Mouse (Mus musculus) kidney, postnatal 25 days (tissue): ENCODE results near the gene Fam98c.
"Not testable (repeated sequence)": the region's sequence is repeated elsewhere in the genome, so short reads cannot be mapped to it uniquely, and the experiment has no call there.

ENCODE experiments used
- DNase-seq, 2 experiments: peaks; one replicate each; pipeline ENCODE4 v3.0.0; 2021; ENCODE audit warnings: mixed read lengths in 2 of 2

Gene Fam98c

DNA sequence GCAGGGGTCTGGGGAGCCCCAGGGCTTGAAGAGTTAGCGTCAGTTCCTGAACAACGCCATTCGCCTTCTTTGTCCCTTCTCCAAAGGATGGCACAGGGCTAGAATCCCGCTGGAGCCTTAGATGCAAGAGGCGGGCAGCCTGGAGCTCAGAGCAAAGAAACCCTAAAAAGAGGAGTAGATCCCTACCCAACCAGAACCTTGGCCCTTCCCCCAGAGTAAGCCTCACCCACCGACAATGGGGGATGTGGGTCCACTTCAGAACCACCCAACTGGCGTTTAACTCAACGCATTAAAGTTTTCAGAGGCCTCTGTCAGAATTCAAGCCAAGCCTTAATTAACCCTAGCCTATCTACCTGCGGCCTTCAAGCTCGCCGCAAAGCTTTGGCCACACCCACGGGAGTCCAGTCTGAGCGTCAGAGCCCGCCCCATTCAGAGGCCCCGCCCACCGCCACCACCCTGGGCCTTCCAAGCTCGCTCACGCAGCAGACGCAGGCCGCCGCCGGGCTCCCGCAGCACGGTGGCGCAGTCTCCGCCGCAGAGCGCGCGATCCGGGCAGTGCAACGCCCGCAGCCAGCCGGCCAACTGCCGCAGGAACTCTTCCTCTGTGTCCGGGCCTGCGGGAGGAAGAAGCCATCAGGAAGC, 717 bp downstream of the Fam98c start:
- DNase-seq: peak; percentile 94 to 96

GRCm38 (mm10) chr7:29154018-29154720, 1.9 kb downstream of the Fam98c start:
- DNase-seq: no peak

GRCm38 (mm10) chr7:29151486-29151885, 4.5 kb downstream of the Fam98c start:
- DNase-seq: no peak

DNA sequence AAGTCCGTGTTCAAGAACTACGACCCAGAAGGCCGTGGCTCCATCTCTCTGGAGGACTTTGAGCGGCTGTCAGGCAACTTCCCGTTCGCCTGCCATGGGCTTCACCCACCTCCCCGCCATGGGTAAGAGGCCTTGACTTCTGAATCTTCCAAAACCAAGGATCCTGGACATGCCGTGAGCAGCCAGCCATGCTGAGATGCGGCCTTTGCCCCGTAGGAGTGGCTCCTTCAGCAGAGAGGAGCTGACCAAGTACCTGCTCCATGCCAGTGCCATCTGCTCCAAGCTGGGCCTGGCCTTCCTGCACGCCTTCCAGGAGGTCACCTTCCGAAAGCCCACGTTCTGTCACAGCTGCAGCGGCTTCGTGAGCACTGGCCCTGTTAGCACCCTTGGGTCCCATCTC, 7.3 kb downstream of the Fam98c start:
- peak; percentile 38 to 73 for DNase-seq

GRCm38 (mm10) chr7:29146625-29147367, 9.2 kb downstream of the Fam98c start:
- no peak for DNase-seq

DNA sequence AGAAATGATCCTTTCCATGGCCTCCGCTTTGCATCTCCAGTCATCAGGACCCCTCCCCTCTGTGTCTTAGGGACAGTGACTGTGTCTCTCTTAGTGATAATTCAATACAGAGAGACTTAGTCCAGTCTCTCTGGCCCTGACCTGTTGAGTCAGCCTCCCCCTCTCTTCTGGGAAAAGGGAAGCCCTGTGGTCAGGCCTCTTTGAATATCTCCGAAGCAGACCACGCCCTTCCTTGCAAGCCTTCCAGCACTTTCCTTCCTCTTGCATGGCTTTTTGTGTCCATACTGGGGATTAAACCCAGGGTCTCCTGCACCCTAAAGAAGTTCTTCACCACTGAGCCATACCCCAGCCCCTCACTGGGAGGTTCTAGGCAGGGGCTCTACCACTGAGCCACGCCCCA, 12.0 kb downstream of the Fam98c start:
- no peak for DNase-seq

- DNase-seq: no peak
Measured at GRCm38 (mm10) chr7:29141416-29141815, 14.6 kb downstream of the Fam98c start.

DNA sequence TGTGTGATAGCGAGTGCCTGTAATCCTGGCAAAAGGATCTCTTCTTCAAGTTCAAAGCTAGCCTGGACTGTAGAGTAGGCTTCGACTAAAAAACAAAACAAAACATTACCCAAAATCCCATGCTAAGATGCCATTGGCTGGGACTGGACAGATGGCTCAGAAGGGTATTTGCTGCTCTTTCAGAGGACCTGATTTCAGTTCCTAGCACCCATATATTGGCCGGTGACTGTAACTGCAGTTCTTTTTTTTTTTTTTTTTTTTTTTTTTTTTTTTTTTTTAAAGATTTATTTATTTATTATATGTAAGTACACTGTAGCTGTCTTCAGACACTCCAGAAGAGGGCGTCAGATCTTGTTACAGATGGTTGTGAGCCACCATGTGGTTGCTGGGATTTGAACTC, 16.8 kb downstream of the Fam98c start:
- not testable (repeated sequence) for DNase-seq

- DNase-seq: no peak
Measured at GRCm38 (mm10) chr7:29137429-29137828, 18.6 kb downstream of the Fam98c start.

DNA sequence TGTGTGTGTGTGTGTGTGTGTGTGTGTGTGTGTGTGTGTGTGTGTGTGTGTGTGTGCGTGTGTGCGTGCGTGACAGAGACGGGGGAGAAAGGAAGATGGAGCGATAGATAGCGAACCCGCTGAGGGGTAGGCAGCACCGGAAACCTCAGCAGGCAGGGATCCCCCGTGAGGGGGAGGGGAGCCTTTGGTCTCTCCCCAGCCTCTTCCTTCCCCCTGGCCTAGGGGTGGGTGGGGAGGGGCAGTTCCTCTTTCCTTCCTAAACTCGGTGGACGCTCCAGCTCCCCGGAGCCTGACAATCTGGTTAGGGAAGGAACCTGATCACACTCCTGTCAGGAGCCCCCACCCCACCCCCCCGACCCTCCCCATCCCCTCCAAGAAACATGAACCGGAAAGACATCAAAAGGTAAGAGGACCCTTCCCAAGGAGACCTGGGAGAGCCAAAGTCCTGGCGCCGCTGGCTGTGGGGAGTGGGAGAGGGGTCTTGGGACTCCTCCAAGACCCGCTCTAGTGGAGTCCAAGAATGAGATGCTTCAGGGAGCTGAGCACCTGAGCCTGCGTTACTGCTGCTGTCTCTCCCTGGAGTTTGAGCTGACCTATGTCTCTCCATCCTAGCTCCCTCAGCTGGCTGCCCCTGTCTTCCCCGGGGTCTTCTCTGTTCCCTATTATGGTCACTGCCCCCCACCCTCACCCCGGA, 21.2 kb downstream of the Fam98c start, which contains the start of gene Rasgrp4:
TSS of gene Rasgrp4 (plus strand) at position 159 of the 694 bp plus-strand sequence.
- DNase-seq: peak; percentile 39 to 57

- no peak for DNase-seq
Measured at GRCm38 (mm10) chr7:29134230-29134629, 21.8 kb downstream of the Fam98c start.

GRCm38 (mm10) chr7:29128725-29129124, 27.3 kb downstream of the Fam98c start:
- no peak for DNase-seq

DNA sequence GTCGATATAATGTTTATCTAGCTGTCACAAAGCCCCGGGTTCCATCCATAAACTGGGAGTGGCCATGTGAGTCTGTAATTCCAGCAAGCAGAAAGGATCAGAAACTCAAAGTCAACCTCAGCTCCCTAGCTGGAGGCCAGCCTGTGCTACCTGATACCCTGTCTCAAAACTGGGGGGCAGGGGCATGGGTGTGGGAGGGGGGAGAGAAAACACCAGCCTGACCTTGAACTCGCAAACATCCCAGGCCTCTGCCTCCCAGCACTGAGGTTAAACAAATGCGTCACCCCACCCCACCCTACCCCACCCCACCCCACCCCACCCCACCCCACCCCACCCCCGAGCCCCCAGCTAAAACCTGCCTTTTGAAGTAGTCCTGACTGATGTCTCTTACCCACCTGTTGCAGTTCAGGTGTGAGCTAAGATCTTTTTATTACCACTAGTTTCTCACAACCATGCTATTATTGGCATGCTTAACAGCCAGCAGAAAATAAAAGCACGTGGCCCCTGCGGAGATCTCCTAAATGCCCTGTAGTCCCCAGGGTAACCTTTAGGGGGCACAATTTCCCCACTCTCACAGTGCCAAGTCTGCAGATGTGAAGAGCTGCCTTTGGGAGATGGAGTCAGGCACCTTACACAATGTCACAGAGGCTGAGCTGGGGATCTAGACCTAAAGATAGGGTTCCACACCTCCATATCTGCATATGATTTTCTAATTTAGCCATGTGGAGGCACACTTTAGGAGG, 29.7 kb downstream of the Fam98c start:
- DNase-seq: peak; percentile 68 to 81

DNA sequence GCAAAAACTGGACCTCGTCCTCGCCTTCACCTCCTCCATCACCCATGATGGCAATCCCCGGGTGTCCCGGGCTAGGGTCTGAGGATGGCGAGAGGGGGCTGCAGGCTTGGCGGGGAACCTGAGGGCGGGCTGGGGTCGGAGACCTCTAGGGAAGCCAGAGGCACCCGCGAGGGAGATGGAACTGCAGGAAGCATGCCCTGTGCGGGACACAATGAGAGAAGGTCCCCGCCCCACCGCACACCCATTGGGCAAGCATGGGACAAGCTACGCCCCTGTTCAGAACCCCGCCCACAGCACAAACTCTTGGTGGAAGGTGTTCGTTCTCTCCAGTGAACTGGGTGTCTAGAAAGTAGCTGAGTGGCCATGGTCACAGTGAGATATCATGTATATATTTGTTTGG, 31.1 kb downstream of the Fam98c start, which contains the start of gene Ryr1:
TSS of gene Ryr1 (minus strand) at position 210 of the 400 bp plus-strand sequence.
- peak; percentile 57 to 76 for DNase-seq

DNA sequence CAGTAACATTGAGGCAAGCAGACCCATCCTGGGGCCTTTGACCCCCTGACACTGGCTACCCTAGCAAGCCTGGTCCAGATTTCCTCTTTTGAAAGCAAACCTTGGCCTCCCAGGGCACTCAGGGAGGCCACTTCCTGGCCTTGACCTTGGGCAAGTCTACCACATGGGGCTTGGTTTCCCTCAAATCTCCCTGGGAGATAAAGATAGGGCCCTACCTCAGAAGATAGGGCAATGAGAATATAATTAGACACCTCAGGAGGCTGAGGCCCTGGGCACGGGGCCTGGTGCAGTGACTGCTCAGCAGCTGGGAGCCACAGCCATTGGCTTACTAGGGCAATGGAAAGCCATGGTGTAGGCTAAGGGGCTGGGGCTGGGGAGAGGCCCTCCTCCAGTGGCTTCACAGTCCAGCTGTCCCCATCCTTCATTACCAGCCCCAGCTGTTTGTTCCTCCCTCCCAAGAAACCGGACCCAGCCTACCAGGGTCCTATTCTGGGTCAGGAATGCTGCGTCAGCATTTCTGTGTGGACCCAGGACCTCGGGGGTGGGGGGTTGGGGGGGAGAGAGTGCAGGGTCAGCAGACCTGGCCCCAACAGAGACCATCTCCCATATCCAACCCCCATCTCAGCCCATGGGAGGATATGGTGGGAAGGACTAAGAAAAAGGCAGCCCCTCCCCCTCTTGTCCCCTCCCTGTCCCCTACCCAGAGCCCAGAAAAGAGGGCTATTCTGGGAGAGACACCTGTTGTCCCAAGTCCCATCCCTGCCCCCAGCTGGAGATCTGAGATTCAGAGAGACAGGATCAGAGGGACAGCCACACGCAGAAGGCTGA, 32.3 kb downstream of the Fam98c start:
- no peak for DNase-seq

DNA sequence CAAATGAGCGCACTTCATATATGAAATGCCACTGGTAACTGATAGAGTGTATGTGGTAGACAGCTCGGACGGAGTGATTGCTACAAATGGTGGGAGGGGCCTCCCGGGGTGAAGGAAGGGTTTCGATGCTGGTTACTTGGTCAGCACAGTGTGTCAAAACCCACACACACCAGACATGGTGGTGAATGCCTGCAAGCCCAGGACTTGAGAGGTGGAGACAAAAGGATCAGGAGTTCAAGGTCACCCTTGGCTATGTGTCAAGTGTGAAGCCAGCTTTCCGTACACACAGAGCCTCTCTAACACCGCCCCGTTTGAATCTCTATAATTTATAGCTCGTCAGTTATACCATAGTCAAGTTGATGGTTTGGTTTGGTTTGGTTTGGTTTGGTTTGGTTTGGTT, 33.2 kb downstream of the Fam98c start:
- DNase-seq: no peak

GRCm38 (mm10) chr7:29119526-29119925, 36.5 kb downstream of the Fam98c start:
- no peak for DNase-seq

GRCm38 (mm10) chr7:29118142-29118851, 37.7 kb downstream of the Fam98c start:
- no peak for DNase-seq

DNA sequence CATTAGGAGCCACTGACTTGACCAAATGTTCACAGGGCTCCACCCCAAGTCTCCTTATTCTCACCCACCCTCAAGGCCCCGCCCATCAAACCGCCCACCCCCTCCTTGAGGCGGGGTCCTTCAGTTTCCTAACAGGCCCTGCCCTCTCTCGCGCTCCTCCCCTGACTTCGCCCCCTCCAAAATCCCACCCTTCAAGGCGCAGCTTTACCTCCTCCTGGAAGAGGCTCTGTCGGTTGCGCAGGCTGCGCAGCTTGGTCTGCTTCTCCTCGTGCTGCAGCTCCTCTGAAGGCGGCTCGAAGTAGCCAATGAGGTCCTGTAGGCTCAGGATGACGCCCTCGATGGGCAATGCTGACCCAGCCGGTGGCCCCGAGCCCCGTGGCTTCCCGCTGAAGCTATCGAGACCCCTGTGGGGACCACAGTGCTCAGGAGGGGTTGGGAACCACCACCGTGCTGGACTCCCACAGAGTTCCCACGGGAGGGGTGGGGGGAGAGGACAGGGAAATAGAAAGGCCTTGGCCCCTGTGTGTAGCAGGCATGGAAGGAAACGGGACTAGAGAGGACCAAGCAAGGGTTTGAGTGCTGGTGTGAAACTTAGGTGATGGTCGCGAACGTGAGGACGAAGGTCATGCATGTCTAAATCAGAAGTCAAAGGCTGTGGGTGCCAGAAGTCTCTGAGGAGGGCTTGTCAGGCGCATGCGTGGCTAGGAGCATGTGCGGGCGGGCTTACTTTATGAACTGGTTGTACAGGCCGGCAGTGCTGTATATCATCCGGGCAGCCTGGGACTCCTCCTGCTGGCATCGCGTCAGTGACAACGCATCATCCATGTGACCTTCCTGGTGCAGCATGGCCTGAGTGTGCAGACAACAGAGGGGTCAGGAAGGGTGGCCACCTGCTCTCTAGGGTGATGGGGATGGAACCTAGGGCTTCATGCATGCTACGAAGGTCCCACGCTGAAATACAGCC, 46.8 kb downstream of the Fam98c start:
- peak; percentile 51 to 69 for DNase-seq
